Mouse (Mus musculus): ENCODE data around the gene Prcd. TPM values are rescaled to one million over a fixed set of nuclear protein-coding genes. Genes with fewer than 3 reads are reported as not detected.
A peak's percentile ranks its signal among the peaks of the same experiment; 100 is the strongest.
"Not testable (repeated sequence)": the region's sequence is repeated elsewhere in the genome, so short reads cannot be mapped to it uniquely, and the experiment has no call there.

The Prcd gene
- total RNA-seq, 2 experiments from 2014 or later, result 0.35 TPM; not detected in 1

DNA sequence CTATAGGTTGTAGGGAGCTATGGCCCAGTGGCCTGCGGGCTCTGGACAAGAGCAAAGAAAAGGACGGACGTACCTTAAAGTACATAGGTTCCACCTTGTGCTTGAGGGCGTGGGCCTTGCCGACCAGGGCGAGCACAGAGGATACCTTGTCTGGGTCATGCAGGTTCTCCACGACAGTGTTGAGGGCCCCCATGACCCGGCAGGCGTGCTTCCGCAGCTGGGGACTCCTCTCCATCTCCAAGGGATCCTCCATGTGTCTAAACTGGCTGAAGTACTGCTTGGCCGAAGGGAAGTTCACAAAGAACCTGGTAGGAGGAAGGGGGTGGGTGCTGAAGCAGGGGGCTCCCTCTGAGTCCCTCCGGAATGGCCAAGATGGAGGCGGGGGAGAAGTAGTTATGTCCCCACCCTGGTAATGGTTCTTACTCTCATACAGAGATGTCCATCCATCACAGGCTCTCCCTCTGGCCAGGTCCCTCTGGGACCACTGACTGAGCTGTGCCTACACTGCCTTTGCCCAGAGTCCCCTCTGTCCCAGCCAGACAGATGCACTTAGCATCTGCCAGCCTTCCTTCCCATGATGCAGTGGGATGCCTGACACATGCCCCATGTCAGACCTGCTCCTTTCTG, 3.5 kb upstream of the Prcd start:
- DNase-seq, result no peak

DNA sequence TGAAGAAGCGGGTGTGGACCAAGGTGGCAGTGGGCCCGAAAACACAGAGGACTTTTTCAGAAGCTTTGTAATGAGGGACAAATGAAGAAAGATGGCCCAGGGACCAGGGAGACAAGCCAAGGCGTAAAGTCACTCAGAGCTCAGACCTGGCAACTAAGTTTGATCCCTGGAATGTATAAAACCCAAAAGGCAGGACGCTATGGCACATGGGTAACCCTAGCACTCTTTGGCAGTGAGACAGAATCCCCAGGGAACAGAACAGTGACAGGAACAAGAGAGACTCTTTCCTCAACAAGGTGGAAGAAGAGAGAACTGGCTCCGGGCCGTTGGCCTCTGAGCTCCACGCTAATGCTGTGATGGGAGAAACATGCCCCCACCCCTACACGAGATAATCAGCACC, 2.5 kb upstream of the Prcd start:
- no peak for DNase-seq

DNA sequence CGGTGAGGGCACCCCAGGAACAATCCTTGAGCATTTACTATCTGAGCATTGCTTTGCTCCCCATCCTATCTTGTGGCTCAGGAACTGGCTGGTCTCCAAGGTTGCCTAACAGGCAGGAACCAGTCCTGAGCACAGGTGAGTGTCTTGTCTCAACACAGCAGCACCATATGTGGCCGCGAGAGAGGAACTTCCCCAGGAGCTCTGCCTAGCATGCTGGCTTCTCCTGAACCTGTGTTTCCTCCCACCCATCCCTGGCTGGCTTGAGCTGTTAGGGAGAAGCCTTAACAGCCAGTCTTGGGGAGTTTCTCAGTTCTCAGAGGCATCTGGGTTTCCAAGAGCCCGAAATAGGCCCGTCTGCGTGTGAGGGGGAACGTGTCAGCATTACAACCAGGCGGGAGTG, 2.0 kb upstream of the Prcd start:
- no peak for DNase-seq

DNA sequence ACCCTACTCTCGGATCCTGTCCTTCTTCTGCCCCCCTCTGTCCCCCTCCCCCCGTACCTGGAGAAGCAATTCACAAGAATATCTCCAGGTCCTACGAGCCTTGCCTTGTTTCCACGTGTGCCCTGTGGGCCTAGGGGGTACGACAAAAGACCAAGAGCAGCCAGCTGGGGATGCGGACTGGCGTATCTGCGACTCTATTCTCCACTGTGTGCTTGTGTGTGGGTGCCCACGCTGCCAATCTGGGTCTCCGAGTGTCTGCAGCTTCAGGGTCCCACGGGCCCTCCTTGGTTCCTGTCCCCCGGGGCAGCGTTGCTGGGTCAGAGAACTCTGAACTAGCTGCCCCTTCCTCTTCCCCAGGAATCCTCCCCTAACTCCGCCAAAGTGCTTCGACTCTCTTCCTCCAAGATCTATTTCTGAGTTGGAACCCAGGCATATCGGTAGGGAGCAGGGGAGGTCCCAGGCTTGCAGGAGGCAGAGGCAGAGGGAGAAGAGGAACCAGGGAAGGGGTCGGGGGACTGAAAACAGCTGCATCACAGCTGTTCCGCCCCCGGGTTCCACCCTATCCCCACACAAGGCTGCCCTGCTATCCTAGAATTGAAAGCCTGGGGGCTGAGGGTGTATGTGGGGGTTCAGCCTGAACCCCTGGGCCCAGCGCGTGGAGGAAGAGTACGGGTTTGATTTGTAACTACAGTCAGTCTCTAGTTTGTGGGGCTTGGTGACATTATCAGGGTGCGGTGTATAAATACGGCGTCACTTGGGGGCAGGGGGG, 820 bp upstream of the Prcd start:
- DNase-seq, result no peak

DNA sequence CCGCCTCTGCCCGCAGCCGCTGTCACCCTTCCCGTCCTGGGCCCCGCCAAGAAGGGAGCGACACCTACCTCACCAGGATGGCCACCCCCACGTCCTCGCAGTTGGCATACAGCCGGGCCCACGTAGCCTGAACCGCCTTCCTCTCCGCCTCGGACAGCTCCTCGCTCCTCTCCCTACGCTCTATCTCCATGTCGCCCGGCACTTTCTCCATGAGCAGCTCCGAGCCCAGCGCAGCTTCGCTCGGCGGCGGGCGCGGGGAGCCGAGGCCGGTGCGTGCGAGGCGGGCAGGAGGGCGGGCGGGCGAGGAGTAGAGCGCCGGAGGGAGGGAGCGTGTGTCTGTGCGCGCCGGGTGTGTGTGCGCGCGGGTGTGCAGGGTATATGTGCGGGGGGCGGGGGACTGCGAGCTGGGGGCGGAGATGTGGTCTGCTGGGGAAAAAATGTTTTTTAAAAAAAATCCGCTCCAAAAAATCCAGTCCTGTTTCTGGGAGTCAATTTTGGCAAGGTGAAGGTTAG, 431 bp downstream of the Prcd start:
- peak; percentile 46 for DNase-seq

DNA sequence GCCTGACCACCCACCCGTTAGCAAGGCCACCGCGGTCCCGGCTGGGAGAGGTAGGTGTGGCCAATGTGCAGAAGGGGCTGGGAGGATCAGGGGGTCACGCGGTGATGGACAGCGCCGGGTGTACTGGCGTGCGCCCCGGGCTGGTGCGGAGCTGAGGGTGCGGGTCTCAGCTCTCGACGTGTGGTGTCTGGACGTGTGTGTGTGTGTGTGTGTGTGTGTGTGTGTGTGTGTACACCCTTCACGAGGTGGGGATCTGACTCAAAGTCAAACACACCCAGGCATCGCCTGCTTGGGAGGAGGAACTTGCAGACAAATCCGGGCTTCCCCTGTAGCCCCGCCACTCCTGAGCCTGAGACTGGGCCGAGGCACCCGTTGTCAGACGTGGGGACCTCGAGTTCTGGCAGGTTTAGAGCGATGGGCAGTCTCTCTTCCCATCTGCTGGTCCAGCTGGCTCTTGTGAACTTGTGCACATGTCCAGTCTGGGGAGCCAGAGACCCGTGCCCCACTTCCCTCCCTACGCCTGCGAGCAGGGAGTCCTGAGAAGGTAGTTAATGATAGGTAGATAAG, 1.0 kb downstream of the Prcd start, which contains the start of gene Cygb:
Cygb (minus strand) TSS at position 59 of the 567 bp plus-strand sequence.
- DNase-seq, result peak; percentile 60

DNA sequence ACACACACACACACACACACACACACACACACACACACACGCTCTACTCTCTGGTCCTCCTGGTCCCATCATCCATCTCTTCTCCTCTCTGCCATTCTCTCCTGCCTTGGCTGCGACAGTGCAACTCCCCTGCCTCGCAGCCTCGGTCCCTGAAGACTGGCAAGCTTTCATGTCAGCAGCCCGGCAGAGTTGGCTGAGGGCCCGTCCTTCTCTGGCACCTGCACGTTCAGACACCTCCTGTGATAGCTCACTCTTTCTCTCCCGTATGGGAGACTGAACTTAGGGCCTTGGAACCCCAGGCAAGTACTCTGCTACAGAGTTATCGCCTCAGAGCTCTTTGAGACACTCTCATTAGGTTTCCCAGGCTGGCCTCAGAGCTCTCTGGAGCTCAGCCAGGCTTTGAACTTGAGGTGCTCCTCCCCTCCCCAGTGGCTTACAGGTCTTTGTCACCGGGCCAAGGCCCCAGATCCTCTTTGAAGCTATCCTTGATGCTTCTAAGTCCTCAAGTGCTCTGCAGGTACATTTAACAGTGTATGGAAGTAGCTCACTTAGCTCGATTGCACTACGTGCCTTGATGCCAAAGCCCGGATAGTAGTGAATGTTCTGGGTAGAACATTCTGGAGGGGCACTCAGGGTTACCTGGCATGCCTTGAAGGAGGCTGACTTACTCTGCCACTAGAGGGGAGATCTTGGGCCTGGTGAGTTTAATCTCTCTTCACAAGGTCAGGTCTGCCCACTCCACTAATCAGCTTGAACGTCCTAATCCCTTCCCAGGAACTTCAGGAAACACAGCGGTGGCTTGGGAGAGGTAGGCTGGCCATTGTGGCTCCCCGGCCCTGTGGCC, 3.2 kb downstream of the Prcd start:
- DNase-seq, result no peak

DNA sequence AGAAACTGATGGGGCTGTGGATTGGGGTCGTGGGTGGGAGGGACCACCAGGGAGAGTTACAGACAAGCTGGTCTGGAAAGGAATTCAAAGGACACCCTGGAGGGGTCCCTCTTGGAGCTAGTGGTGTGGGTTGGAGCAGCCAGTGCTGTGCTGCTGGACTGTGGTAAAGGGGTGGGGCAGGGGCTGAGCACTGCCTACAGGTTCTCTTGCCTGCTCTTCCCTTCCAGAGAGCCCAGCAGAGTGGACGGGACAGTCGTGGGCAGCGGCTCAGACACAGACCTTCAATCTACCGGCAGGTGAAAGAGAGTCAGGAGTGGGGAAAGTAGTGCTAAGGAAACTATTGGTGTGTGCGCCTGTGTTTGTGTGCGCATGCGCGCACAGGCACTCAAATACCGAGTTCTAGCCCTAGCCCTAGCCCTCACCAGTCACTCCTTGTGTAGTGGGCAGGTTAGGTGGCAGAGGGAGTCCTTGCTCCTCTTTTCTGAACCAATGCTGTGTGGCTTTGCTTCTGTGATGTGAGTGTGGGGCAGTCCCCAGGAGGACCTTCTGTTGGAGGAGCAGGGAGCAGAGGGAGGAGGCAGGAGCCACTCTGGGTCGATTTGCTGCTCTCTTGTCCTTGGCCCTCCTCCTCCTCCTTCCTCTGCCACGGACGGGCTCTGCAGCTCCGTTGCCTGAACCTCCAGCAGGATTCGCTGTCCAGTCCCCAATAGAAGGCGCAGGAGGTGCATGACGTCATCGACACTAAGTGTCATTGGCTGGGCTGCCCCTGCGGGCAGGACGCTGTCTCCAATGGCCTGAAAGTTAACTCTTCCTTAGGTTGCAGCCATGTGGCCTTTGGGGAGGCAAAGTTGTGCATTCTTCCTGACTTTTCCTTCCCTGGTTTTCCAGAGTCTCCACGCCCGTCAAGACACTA, 4.2 kb downstream of the Prcd start:
- DNase-seq, result peak; percentile 94

DNA sequence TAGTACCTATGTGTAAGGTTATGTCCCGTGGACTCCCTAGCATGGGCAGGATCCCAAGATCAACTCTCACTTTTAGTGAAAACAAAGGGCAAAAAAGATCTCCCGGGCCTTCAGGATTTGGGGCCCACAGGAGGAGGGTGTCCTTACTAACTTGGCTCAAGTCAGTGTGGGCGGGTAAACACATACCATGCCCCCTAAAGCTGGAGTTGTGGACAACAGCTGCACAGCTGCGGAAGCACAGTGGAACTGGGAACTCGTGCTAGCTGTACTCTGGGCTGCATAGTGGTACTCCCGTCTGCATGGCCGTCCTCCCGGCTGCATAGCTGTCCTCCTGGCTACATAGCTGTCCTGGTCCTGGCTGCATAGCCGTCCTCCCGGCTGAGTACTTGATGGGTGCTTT, 4.9 kb downstream of the Prcd start:
- DNase-seq, result no peak

DNA sequence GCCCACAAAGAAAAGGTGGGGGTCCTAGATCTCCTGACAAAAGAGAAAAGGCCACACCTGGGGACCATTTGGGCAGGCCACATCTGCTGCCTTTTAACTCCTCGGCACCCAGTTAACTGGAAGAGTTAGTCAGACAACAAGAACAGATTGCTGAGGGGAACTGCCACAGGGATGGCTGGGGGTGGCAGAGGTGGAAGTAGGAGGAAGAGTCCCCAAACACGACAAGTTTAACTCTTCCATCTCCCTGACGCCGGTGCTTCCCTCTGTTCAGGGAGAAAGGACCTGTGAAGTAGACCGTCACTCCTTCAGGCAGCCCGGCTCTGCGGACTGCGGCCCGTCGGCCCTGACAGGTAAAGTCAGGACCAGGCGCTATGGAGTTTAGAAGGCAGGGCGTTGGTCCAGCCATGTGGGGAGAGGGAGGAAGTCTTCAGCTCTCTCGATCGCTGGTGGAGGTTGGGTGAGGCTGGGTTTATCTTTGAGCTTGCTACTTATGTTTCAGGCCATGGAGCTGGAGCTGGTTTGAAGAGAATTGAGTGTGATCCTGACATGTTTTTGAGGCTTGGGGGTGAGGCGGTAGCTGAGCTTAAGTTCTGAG, 5.8 kb downstream of the Prcd start:
- DNase-seq, result no peak

DNA sequence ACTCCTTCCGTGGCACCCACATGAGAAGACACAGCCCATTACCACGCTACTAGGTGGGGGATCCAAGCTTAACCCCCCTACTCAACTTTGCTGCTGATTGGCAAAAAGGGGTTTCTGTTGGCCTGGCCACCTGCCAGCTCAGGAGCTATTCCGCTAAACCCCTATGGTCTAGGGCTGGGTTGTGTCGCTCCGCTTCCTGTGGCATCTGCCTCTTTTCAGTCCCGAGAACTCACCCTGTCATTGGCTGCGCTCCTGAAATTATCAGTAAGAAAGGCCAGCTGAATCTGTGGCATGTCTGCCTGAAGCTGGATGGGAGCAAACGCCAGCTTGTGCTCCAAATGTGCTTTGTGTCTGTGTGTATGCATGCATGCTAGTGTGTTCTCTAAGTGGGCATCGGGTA, 6.8 kb downstream of the Prcd start:
- DNase-seq, result no peak

DNA sequence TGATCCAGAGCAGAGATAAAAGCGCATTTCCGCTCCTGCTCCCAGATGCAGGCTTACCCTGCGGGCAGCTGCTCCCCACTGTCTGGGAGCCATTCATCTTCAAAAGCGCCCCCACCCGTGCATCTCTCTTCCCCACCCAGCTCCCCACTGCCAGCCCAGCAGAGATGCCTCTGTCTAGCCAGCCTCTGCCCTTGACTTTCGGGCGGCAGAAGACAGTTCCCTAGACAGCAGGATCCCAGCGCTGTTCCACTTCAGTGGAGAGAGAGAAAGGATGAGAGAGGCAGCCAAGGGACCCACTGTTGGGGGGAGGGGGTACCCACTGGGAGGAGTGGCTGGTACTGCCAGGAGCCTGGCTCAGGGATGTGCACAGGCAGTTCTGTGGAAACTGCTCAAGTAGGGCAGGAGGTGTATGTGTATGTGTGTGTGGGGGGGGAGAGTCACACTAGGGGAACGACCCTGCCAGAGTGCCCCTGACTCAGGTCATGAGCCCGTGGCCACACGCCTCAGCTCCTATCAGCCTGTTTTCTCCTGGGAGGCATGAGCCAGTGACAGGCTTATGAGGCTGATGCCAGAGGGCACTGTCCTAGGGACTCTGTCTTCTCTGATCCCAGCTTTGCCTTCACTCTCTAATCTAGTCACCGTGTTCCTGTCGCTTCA, 8.1 kb downstream of the Prcd start:
- DNase-seq, result no peak

DNA sequence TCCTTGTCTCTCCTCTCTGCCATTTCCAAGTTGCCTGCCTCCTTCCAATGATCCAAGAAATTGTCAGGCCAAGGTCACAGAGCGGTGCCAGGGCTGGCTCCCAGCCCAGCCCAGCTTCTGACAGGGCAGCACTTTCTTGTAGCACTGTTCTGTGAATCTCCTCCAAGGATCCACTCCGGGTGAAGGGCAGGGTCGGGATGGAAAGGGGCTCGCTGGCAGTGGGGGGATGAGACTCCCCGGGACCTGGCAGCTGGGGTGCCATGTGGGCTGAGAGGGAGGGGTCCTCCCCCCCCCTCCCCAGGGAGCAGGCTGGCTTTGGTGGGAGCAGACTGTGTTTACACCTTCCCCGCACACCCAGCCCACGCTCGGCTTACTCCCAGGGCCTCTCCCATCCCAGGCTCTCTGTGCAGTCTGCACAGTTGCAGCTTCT, 8.6 kb downstream of the Prcd start:
- peak; percentile 54 for DNase-seq

DNA sequence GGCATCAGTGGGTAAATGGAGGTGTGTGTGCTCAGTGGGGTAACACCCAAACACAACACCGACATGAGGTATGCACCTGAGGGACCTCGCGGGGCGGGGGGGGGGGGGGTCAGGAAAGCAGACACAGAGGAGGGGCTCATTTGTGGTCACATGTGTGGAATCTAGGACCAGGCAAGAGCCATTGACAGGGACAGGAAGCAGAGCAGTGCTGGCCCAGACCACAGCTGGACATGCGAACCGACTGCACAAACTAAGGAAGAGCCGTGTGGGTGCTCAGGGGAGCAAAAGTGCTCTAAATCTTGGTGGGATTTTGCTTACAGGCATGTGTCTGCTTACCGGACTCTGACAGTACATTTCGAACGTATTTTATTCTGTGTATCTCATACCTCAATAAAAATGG, 12.0 kb downstream of the Prcd start:
- no peak for DNase-seq

DNA sequence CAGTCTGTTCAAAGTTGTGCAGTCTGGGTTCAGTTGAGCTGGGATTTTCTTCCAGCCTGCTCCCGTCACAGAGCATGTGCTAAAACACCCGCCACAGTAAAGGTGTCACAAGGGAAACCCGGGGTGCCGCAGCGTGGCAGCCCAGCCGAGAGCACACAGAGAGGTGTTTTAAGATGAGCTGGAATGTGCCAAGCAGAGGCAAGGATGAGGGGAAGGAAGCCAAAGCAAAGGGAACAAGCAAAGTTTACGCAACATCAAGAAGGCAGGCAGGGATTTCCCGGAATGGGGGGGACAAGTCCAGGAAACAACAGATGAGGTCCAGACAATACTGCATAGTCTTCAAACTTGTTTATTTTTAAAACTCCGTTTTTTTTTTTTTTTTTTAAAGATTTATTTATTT, 13.2 kb downstream of the Prcd start:
- DNase-seq, result no peak

DNA sequence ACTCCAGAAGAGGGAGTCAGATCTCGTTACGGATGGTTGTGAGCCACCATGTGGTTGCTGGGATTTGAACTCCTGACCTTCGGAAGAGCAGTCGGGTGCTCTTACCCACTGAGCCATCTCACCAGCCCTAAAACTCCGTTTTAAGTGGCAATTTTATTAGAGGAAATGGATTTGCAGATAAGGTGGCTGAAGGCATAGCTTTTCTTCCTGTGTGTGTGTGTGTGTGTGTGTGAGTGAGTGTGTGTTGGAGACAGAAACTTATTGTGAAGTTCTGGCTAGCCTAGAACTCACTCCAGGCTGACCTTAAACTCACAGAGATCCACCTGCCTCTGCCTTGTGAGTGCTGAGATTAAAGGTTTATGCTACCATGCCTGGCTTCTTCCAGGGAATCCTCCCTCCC, 13.7 kb downstream of the Prcd start:
- DNase-seq, result not testable (repeated sequence)

DNA sequence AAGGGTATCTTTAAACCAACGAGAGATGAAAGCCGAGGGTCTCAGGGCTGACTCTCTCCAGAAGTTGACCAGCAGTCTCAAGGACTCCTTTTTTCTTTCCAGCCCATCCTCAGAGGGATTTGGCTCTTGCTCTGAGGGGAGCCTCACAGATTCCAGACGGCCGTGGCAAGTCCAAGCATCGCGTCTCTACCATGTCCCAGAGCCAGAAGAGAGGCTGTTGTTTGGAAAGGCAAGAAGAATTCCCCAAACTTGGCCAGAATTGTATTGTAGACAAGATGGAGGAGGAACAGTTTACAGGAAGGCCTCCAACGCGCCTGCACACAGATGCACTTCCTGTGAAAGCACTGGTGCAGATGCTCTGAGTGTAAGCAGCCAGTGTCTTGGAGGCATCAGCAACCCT, 14.6 kb downstream of the Prcd start:
- no peak for DNase-seq

DNA sequence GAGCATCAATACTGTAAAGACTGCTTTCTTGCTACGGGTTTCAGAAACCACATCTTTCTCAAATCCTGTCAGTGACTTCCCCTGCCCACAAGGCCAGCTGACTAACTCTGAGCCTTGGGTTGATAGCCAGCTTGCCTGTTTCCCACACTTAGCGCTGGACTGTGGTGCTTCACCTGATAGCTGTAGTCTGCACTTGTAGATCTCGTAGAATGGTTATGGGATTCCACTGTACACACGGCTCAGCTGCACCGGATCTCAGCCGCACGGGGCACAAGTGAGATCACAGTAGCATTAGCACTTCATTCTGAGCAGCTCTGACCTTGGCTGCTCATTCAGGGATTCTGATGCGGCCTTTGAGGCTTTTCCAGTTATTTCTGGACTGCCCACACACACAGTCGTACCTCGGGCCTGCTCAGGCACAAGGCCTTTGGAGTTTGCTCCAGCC, 15.1 kb downstream of the Prcd start:
- no peak for DNase-seq

DNA sequence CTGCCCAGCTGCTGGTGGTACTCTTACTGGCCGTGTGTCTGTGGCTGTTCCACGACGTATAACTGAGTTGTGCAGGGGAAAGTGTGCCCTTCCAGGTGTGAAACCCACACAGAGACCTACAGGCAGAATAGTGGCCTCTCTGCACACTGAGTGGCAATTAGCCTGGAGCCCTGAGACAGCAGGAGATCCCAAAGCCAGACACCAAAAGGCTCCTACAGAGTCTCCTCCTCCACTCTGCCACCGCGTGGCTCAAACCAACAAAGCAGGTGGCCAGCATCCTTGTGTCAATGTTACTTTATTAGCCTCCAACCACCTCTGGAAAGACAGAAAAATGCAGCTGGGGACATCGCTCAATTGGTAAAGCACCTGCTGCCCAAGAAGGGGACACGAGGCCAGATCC, 15.5 kb downstream of the Prcd start:
- DNase-seq, result no peak

DNA sequence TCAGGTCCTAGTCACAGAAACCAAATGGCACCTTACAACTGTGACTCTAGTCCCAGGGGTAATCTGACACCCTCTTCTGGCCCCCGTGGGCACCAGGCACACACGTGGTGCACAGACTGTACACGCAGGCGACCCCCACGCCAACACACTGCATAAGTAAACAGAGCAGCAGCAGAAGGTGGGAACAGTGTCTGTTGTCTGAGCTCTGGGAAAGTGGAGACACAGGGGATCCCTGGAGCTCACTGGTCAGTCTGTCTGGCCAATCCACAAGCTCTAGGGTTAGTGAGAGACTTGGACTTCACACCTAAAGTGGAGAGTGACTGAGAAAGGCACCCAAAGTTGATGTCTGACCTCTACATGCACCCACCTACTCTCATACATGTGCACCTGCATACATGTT, 16.0 kb downstream of the Prcd start:
- DNase-seq, result no peak

Data from gastrocnemius, postnatal 25 days (tissue).